Mouse (Mus musculus): Measurements from ENCODE around the gene Mtor.

Mtor gene

DNA sequence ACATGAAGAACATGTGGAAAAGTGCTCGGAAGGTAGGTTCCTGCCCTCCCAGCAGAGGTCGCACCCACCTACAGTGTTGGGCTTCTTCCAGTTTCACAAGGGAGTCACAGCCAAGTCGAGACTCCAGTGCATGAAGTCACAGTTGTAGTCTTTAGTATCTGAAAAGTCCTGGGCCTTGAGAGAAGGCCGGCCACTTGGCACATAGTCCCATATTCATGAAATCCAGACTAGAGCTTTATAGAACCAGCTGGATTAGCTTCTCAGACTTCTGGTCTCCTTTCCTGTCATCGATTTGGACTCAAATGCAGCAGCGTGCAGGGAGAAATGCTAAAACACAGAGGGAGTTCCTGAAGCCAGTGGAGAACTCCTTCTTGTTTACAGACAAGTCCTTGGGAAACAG lies 82.4 kb downstream of the Mtor start:
- POLR2A ChIA-PET: no interaction called here
- CTCF ChIA-PET: interaction anchor here in 1 of 4 experiments (0.7 kb wide), 1 partner anchor 45 kb away, joined by 3 read pairs; no protein-coding TSS in a partner anchor

DNA sequence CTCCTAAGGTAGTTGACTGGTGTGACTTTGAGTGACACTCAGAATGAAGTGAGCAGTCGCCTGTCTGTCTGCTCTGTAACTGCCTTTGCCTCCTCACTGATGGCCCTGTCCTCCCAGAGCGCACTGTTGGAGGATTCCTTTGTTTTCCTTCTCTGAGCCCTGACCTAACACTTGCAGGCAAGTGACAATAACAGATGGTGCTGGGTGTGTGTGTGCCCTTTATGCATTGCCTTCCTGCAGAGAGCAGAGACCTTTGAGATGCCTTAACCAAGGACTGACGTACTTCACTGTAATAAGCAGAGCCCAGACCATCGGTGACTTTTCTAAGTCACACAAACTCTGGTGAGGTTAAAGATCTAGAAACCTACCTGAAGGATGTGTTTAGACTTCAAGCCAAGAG lies 82.9 kb downstream of the Mtor start:
- CTCF ChIA-PET: no interaction called here
- POLR2A ChIA-PET: no interaction called here

DNA sequence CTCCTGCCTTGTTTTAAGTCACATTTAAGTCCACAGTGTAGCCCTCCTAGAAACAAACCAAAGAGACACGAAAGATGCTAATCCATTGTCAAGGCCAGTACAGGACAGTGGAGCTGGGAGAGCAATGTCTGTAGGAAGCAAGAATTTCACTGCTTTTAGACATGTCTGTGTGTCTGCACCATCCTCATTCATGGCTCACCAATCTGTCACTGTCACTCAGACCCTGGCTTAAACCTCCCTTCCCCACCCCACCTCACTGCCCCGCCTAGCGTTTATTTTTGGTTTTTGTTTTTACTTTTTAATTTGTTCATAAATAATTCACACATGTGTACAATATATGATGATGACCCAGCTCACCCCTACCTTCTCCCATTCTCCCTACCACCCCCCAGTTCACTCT lies 84.1 kb downstream of the Mtor start:
- POLR2A ChIA-PET: interaction anchor here in 2 of 4 experiments (0.9 to 1.2 kb wide), 2 partner anchors 58 to 60 kb away, joined by 3 to 4 read pairs; partner anchors contain the start of gene Srm (in 1 of the 2)
- CTCF ChIA-PET: interaction anchor here in 2 of 4 experiments (0.6 to 2.0 kb wide), 3 partner anchors 13 to 191 kb away, joined by 3 to 7 read pairs (median 5); no protein-coding TSS in a partner anchor

DNA sequence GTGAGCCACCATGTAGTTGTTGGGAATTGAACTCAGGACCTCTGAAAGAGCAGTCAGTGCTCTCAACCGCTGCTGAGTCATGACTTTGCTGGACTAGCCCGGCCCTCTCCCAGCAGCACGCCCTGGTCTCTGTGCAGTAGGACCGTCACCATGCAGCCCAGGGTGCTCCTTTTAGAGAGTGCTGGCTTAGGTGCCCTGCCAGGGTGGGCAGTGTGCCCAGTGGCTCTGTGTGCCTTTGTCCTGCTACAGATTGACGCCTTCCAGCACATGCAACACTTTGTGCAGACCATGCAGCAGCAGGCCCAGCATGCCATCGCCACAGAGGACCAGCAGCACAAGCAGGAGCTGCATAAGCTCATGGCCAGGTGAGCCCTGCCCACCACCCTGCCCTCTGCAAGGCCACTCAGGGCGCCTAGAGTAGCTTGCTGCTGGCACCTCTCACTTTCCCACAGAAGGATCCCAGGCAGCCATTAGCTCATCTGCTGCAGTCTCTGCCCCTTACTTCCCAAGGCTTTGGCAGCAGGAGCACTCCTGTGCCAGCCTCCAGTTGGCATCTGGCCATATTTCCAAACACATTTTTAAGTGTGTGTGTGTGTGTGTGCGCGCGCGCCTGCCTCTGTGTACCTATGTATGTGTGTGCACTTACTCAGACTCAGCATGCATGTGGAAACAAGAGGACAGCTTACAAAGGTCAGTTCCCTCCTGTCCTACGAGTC lies 85.4 kb downstream of the Mtor start:
- CTCF ChIA-PET: interaction anchor here in 2 of 4 experiments (0.7 to 2.0 kb wide), 2 partner anchors 57 to 71 kb away, joined by 5 to 7 read pairs; no protein-coding TSS in a partner anchor
- POLR2A ChIA-PET: interaction anchor here in 2 of 4 experiments (0.6 to 1.5 kb wide), 5 partner anchors 23 to 78 kb away, joined by 3 to 6 read pairs (median 3); partner anchors contain the start of gene Srm (in 1 of the 2)

DNA sequence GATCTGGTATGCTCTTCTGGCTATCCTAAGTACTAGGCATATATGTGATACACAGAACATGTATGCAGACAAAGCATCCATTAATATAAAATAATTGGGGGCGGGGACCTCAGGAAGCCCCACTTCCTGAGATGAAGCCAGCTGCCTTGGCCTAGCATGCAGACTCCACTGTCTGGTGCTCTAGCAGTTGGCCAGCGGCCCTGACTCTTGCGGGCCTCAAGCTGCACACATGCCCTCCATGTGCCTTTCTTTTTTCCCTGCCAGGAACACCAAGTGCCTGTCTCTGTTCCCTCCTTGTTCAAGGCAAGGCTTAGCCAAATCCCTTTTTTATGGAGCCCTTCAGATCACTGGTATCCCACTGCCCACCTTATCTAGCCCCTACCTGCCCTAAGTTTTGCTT lies 87.5 kb downstream of the Mtor start:
- CTCF ChIA-PET: no interaction called here
- POLR2A ChIA-PET: interaction anchor here in 2 of 4 experiments (0.8 to 1.8 kb wide), 6 partner anchors 8 to 43 kb away, joined by 3 to 5 read pairs (median 4); partner anchors contain the start of gene Exosc10 (in 1 of the 2)

DNA sequence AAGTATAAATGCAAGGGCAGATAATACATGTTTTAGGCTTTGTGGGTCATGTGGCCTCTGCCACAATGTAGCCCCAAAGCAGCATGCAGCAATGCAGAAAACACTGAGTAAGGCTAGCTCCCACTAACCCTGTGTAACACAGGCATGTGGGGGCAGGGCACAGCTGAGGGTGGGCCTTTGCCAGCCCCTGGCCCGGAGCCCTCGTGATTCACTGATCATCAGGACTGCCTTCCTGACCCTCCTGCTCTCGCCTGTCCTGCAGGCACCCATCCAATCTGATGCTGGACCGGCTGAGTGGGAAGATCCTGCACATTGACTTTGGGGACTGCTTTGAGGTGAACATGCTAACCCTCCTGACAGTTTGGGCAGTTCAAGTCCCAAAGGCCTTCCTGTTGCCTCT lies 100.7 kb downstream of the Mtor start:
- ChIA-PET POLR2A (interaction anchor here in 2 of 4 experiments (0.9 to 1.2 kb wide), 3 partner anchors 9 to 106 kb away, joined by 3 to 6 read pairs (median 3); partner anchors contain the start of gene Exosc10 (in 2 of the 2)), CTCF (no interaction called here)

DNA sequence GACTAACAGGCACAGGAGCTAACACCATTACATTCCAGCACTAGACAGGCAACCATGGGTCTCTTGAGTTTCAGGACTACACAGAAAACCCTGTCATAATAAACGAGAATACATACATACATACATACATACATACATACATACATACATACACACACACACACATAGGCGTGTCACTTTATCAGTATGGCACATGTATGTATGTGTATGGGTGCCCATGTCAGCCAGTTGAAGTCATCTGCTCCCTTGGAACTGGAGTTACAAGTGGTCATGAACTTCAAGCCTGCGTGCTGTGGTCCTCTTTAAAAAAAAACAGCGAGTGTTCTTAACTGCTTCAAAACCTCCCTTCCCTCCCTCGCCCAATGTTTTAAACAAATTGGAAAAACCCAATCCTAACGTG lies 109.4 kb downstream of the Mtor start:
- POLR2A ChIA-PET: interaction anchor here (0.6 to 1.9 kb wide), 45 partner anchors 8 to 1171 kb away, joined by 3 to 11 read pairs (median 4); partner anchors contain the start of genes Srm (in 2 of the 4), Angptl7 (in 1 of the 4), Mtor (in 1 of the 4) and Tardbp (in 1 of the 4)
- CTCF ChIA-PET: interaction anchor here in 1 of 4 experiments (0.6 kb wide), 2 partner anchors 715 to 1513 kb away, joined by 3 to 4 read pairs; no protein-coding TSS in a partner anchor

DNA sequence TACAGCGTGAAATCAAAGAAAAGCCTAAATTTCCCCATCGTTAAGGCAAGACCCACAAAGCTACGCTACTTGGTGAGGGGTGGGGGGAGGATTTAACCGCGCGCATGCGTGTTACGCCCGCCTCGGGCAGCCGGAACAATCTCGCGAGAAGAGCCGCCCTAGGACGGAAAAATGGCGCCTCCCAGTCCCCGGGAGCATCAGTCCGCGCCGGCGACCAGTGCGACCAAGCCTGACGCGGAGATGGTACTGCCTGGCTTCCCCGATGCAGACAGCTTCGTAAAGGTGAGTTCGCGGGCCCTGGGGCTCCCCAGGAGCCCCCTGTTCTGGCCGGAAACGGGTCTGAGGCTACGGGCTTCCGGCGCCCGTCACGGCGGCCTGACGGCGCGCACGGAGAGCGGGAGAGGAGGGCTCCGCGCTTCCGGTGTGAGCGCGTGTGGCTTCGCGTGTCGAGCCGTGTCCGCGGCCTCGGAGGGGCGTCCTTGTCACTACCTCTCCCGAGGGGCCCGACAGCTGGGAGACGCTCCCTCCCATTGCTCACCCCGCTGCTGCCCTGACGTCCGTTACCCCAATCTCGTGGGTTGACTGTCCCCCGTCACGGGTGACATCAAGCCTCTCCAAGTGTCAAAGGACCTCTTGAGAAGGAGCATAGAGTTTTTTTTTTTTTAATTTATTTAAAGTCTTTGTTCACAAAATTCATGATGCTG lies 110.0 kb downstream of the Mtor start, which contains the start of gene Exosc10:
Exosc10 (plus strand) TSS at position 133 of the 704 bp plus-strand sequence.
- ChIA-PET CTCF (interaction anchor here in 1 of 4 experiments (0.6 kb wide), 4 partner anchors 97 to 1513 kb away, joined by 3 to 4 read pairs (median 3); no protein-coding TSS in a partner anchor), POLR2A (interaction anchor here (0.6 to 1.9 kb wide), 46 partner anchors 9 to 1171 kb away, joined by 3 to 11 read pairs (median 4); partner anchors contain the start of genes Srm (in 2 of the 4), Angptl7 (in 1 of the 4), Mtor (in 1 of the 4) and Tardbp (in 1 of the 4))

DNA sequence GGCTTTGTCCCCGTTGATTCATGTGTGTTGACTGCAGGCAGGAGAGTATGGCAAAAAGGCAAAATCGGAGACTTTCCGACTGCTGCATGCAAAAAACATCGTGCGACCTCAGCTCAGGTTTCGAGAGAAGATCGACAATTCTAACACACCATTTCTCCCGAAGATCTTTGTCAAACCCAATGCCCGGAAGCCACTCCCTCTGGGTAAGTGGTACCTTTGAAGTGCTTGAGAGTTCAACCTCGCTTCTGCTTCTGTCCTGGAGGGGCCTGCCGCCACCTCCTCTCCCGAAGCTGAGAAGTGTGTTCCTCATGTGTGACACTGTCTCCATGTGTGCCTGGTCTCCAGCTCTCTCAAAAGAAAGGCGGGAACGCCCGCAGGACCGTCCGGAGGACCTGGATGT lies 114.3 kb downstream of the Mtor start:
- POLR2A ChIA-PET: interaction anchor here in 3 of 4 experiments (0.8 to 14.8 kb wide), 26 partner anchors 9 to 114 kb away, joined by 3 to 187 read pairs (median 5); partner anchors contain the start of genes Masp2 (in 2 of the 3), Srm (in 2 of the 3), Tardbp (in 2 of the 3) and Mtor (in 1 of the 3)
- CTCF ChIA-PET: interaction anchor here in 3 of 4 experiments (0.7 to 3.6 kb wide), 5 partner anchors 37 to 1826 kb away, joined by 3 to 20 read pairs (median 3); no protein-coding TSS in a partner anchor

DNA sequence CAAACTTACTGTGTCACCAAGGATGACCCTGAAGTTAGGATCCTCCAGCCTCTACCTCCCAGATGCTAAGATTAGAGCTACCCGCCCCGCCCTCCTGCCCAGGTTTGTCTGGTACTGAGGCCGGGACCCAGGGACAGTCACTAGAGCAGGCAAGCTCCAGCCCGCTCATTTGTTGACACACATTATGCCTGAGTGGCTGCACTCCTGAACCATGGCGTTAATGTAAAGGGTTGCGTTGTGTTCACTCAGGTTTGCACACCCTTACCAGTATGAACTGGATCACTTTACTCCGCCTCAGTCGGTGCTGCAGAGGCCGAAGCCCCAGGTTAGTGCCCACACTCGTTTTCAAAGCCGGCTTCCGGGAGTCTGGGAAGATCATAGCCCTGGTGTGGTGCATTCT lies 115.2 kb downstream of the Mtor start:
- ChIA-PET CTCF (interaction anchor here in 2 of 4 experiments (0.7 to 3.6 kb wide), 3 partner anchors 40 to 1825 kb away, joined by 3 to 20 read pairs (median 4); no protein-coding TSS in a partner anchor), POLR2A (interaction anchor here in 3 of 4 experiments (0.6 to 14.8 kb wide), 28 partner anchors 8 to 527 kb away, joined by 3 to 187 read pairs (median 4); partner anchors contain the start of genes Masp2 (in 2 of the 3), Srm (in 2 of the 3) and Tardbp (in 1 of the 3))

DNA sequence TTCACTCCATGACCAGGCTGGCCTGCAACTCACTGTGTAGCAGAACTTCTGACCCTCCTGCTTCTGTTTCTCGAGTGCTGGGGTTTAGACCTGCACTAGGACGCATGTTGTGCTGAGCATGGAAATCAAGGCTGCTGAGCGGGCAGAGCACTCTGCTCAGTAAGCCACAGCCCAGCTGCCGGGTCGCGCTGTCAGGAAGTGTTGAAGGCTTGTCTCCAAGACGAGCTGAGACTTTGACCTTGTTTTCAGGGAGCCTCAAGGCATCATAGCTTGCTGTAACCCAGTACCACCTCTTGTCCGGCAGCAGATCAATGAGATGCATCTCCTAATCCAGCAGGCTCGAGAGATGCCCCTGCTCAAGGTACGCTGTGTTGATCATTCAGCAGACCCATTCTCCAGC lies 121.7 kb downstream of the Mtor start:
- ChIA-PET POLR2A (interaction anchor here in 2 of 4 experiments (0.9 to 14.8 kb wide), 15 partner anchors 9 to 101 kb away, joined by 3 to 187 read pairs (median 5); partner anchors contain the start of genes Srm (in 2 of the 2), Exosc10 (in 1 of the 2), Masp2 (in 1 of the 2) and Tardbp (in 1 of the 2)), CTCF (interaction anchor here in 3 of 4 experiments (0.6 to 1.2 kb wide), 3 partner anchors 9 to 38 kb away, joined by 3 read pairs; no protein-coding TSS in a partner anchor)

DNA sequence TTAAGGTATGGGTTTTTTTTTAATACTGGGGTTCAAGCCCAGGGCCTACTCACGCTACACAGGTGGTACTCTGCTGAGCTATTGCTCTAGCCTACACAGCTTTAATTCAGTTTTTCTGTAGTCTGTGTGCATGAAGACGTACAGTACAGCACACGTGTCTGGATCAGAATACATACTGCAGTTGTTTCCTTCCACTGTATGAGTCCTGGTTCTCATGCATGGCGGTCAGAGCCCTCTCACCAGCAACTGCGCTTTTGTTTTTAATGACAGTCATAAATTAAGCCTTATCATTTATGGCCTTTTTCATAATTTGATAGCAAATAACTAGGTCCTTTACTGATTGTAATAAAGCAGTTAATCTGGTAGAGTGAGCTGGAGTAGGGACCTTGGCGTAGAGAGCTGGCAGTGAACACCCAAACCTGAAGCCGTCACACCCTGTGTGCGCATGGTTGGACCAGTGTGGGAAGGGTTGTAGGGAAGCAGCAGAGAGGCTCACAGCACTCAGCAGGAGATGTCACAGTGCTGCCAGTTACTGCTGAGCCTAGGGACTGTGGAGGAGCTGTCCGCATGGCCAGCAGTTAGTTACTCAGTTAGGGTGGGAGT lies 122.4 kb downstream of the Mtor start:
- POLR2A ChIA-PET: interaction anchor here in 2 of 4 experiments (0.6 to 14.8 kb wide), 19 partner anchors 7 to 422 kb away, joined by 3 to 187 read pairs (median 5); partner anchors contain the start of genes Srm (in 2 of the 2), Exosc10 (in 1 of the 2), Masp2 (in 1 of the 2) and Tardbp (in 1 of the 2)
- CTCF ChIA-PET: interaction anchor here in 2 of 4 experiments (0.9 to 1.2 kb wide), 2 partner anchors 37 to 70 kb away, joined by 3 read pairs; partner anchors contain the start of gene Angptl7 (in 1 of the 2)

DNA sequence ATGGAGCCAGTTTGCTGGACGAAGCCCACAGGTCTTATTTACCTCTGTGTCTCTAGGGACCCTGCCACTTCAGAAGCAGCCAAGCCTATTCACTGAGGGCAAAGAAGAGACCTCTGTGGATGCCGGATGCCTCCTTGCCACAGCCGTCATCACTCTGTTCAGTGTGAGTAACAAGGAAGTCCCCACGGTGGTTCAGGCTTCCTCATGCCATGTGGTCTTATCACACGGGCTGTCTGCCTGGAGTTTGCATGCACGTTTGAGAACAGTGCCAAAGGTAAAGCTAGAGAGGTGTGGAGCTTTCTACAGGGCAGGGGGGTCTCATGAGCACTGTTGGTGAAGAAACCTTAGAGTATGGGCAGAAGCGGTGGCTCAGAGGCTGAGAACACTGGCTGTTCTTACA lies 124.8 kb downstream of the Mtor start:
- ChIA-PET POLR2A (interaction anchor here in 3 of 4 experiments (0.6 to 14.8 kb wide), 11 partner anchors 10 to 345 kb away, joined by 3 to 187 read pairs (median 6); partner anchors contain the start of genes Exosc10 (in 1 of the 3), Masp2 (in 1 of the 3) and Srm (in 1 of the 3)), CTCF (interaction anchor here in 1 of 4 experiments (0.6 kb wide), 1 partner anchor 35 kb away, joined by 3 read pairs; no protein-coding TSS in a partner anchor)

DNA sequence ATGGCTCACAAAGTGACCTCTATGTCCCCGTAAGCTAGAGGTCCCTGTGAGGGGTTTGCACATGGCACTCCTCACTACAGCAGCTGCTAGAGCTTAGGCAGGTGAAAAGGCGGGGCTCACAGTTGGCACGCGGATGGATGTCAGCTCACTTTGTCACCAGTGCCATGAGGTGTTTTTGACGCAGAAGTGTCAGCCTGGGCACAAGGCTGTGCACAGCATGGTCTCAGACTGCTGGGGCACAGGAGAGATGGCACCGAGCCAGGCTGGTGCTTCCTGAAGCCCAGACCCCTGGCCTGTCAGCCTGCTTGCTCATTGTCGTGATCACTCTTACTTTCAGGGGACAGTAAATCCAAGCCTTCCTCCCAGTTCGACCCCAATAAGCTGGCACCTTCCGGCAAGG lies 132.4 kb downstream of the Mtor start:
- POLR2A ChIA-PET: interaction anchor here in 3 of 4 experiments (1.0 to 5.8 kb wide), 20 partner anchors 9 to 81 kb away, joined by 3 to 25 read pairs (median 4); partner anchors contain the start of genes Srm (in 2 of the 3), Angptl7 (in 1 of the 3) and Tardbp (in 1 of the 3)
- CTCF ChIA-PET: interaction anchor here in 2 of 4 experiments (0.6 to 1.1 kb wide), 3 partner anchors 23 to 24 kb away, joined by 3 read pairs; no protein-coding TSS in a partner anchor

DNA sequence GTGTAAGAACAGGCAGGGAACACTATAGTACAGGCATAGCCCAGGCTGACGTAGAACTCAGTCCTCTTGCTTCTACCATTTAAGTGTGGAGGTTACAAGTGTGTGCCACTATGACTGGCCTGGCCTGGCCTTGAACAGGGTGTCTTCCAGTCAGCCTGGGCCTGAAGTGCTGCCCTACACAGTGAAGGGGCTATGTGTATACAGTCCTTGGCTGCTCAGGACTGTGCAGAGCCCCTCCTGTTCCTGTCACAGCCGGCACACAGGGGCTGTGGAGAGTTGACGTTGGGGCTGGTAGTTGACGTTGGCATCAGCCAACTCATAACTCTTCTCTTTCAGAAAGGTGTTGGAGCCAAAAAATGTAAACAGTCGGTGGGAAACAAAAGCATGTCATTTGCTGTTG lies 133.0 kb downstream of the Mtor start:
- CTCF ChIA-PET: interaction anchor here in 2 of 4 experiments (0.6 to 0.9 kb wide), 2 partner anchors 22 to 23 kb away, joined by 3 read pairs; no protein-coding TSS in a partner anchor
- POLR2A ChIA-PET: interaction anchor here in 2 of 4 experiments (1.0 to 5.8 kb wide), 10 partner anchors 9 to 33 kb away, joined by 3 to 25 read pairs (median 6); partner anchors contain the start of gene Srm (in 2 of the 2)

DNA sequence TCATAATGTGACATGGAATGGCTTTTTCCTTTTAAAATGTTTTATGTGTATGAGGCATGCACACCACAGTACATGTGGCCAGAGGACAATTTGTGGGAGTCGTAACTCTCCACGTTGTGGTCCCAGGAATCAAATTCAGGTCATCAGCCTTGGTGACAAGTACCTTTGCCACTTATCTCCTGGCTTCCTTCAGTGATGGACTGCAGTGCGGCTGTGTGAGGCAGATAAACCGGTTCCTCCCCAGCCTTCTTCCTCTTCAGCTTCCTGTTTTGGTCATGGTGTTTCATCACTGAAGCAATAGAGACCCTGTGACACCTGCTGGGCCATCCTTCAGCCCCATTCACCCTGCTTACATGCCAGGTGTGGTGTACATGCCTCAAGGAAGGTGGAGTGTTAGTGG lies 134.8 kb downstream of the Mtor start:
- POLR2A ChIA-PET: interaction anchor here in 2 of 4 experiments (1.0 to 5.8 kb wide), 7 partner anchors 9 to 79 kb away, joined by 3 to 25 read pairs (median 4); no protein-coding TSS in a partner anchor
- CTCF ChIA-PET: no interaction called here

DNA sequence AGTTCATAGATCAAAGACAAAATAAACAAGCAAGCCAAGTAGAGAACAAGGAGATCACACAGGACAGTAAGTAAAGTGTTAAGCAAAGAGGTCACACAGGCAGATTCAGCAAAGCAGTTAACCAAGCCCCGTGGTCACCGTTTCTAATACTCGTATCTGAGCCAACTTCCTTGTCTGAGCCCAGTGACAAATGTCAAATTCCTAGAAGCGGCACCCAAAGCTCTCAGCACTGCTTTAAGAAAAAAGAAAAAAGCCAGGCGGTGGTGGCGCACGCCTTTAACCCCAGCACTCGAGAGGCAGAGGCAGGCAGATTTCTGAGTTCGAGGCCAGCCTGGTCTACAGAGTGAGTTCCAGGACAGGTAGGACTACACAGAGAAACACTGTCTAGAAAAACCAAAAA lies 138.2 kb downstream of the Mtor start:
- CTCF ChIA-PET: no interaction called here
- POLR2A ChIA-PET: interaction anchor here in 3 of 4 experiments (1.2 to 12.1 kb wide), 9 partner anchors 9 to 40 kb away, joined by 3 to 275 read pairs (median 6); partner anchors contain the start of genes Masp2 (in 2 of the 3) and Tardbp (in 1 of the 3)
